Mouse (Mus musculus) stomach, embryonic 16.5 days (tissue): ENCODE measurements at regions not wholly inside any gene's neighbourhood (a gene's known extent, or its start where the extent isn't known, plus 50 kb on each side); places are given as distances from the start of the nearest gene placed in this dataset.
A peak's percentile ranks its signal among the peaks of the same experiment; 100 is the strongest.

Experiments used
- ATAC-seq: fragments of 200-750 bp; cut with Nextera tagmentation; 2 replicates; pipeline ENCODE4 v1.8.0; 2017; ENCODE audit warnings: moderate number of reproducible peaks, moderate TSS enrichment; ENCODE audit not compliant: insufficient read depth, low FRiP score
- H3K27ac ChIP-seq: fragments of 300-500 bp; sonication (generic); 2 replicates; pipeline ENCODE4 v1.5.1; 2014; ENCODE audit warnings: low read length
- H3K27me3 ChIP-seq: fragments of 300-500 bp; sonication (generic); 2 replicates; pipeline ENCODE4 v1.6.1; 2014; ENCODE audit warnings: low read length, control low read depth, mixed read lengths; ENCODE audit not compliant: control insufficient read depth, insufficient read depth
- H3K36me3 ChIP-seq: fragments of 300-500 bp; sonication (generic); 2 replicates; pipeline ENCODE4 v1.6.1; 2014; ENCODE audit warnings: low read length; ENCODE audit not compliant: control insufficient read depth, insufficient read depth
- H3K4me1 ChIP-seq: fragments of 300-500 bp; sonication (generic); 2 replicates; pipeline ENCODE4 v1.6.1; 2014; ENCODE audit warnings: low read length, control low read depth, mixed read lengths; ENCODE audit not compliant: control insufficient read depth, insufficient read depth
- H3K4me2 ChIP-seq: fragments of 300-500 bp; sonication (generic); 2 replicates; pipeline ENCODE4 v1.6.1; 2014; ENCODE audit warnings: low read depth, low read length, mixed read lengths
- H3K4me3 ChIP-seq: fragments of 300-500 bp; sonication (generic); replicated peaks from 2 replicates; pipeline ENCODE4 v1.5.1; 2014; ENCODE audit warnings: mild to moderate bottlenecking, low read length
- H3K9ac ChIP-seq: fragments of 300-500 bp; sonication (generic); 2 replicates; pipeline ENCODE4 v1.6.1; 2014; ENCODE audit warnings: low read length
- H3K9me3 ChIP-seq: fragments of 300-500 bp; sonication (generic); replicated peaks from 2 replicates; pipeline ENCODE4 v1.6.1; 2016; ENCODE audit warnings: low read length, control low read depth; ENCODE audit not compliant: control insufficient read depth
- WGBS: fragments of 180-500 bp; shearing (Covaris S2); extraction: QIAGEN DNeasy Blood & Tissue Kit; methylation state at CpG from one replicate; pipeline ENCODE4 v1.1.7; 2014; 5-methylcytosine and 5-hydroxymethylcytosine counted together

DNA sequence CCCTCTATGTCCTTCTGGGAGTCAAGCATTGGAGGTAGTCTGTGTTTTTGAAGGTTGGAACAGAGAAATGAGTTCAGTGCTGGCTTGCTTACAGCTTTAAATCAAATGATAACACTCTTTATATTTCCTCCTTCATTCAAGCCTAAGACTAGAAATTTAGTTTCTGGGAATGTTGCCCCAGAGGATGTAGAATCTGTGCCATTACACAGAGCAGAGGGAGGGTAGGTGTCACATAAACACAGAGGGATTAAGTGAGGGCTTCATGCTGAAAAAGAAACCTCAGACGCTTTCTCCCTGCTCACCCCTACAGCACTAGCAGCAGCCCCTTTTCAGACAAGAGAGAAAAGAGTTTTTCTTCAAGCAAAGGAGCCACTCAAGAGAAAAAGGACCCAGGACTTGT, 232.9 kb downstream of the 9330182O14Rik start:
- peak; percentile 40; the same call in 1 of the 2 replicates for ATAC-seq
- no peaks in the 10 kb centered on the region for H3K9me3 ChIP-seq
- H3K36me3 ChIP-seq, result no peaks in the 10 kb centered on the region
- H3K27ac ChIP-seq, result peak overlapping the region; percentile 64
- WGBS, result 39% methylated on average over 1 of the region's 1 CpGs
- peaks cover 12% of the 10 kb centered on the region for H3K4me1 ChIP-seq
- no peak overlapping the region for H3K9ac ChIP-seq
- no peak overlapping the region for H3K4me3 ChIP-seq
- H3K4me2 ChIP-seq, result no peak overlapping the region
- no peaks in the 10 kb centered on the region for H3K27me3 ChIP-seq

GRCm38 (mm10) chr15:40368746-40369145, 234.6 kb downstream of the 9330182O14Rik start:
- no peak overlapping the region for H3K27ac ChIP-seq
- H3K4me3 ChIP-seq, result no peak overlapping the region
- H3K9me3 ChIP-seq, result no peaks in the 10 kb centered on the region
- H3K4me1 ChIP-seq, result peaks cover 12% of the 10 kb centered on the region
- no peak overlapping the region for H3K4me2 ChIP-seq
- no peaks in the 10 kb centered on the region for H3K36me3 ChIP-seq
- H3K9ac ChIP-seq, result no peak overlapping the region
- WGBS, result 55% methylated on average over 3 of the region's 3 CpGs
- ATAC-seq, result no peak
- H3K27me3 ChIP-seq, result no peaks in the 10 kb centered on the region

- peaks cover 6% of the 10 kb centered on the region for H3K4me1 ChIP-seq
- WGBS, result 87% methylated on average over 4 of the region's 4 CpGs
- ATAC-seq, result no peak
Observed at GRCm38 (mm10) chr15:40371486-40371885, 237.3 kb downstream of the 9330182O14Rik start.

DNA sequence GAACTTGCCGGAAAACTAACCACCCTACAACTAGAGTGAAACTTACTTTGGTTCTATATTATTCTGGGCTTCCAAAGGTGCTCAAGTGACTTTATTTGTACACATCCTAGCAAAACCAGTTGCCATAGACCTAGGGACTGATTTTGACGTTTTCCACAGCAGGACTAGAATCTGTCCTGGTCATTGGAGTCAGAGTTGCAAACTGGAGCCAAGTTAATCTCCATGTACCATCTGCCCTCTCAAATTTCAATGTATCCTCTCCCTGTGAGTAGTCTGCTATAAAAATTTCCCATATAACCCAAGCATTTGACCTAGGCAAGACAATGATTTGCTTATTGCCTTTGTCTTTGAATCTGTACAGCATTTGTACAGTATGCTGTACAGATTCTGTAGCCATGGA, 252.4 kb downstream of the 9330182O14Rik start:
- Histone ChIP-seq H3K36me3 (no peaks in the 10 kb centered on the region), H3K9me3 (no peaks in the 10 kb centered on the region), H3K4me1 (no peaks in the 10 kb centered on the region), H3K4me2 (no peak overlapping the region), H3K27ac (no peak overlapping the region), H3K27me3 (no peaks in the 10 kb centered on the region), H3K4me3 (no peak overlapping the region), H3K9ac (no peak overlapping the region)
- ATAC-seq, result no peak
- 69% methylated on average over 2 of the region's 2 CpGs for WGBS

More at GRCm38 (mm10) chr15:40371486-40371885, 237.3 kb downstream of the 9330182O14Rik start:
- Histone ChIP-seq H3K9ac (no peak overlapping the region), H3K27me3 (no peaks in the 10 kb centered on the region), H3K4me3 (no peak overlapping the region), H3K27ac (no peak overlapping the region), H3K9me3 (no peaks in the 10 kb centered on the region), H3K36me3 (no peaks in the 10 kb centered on the region), H3K4me2 (no peak overlapping the region)

- no peak for ATAC-seq
- Histone ChIP-seq H3K4me2 (no peak overlapping the region), H3K27ac (no peak overlapping the region), H3K36me3 (no peaks in the 10 kb centered on the region), H3K9me3 (no peaks in the 10 kb centered on the region), H3K4me1 (no peaks in the 10 kb centered on the region), H3K9ac (no peak overlapping the region), H3K4me3 (no peak overlapping the region), H3K27me3 (no peaks in the 10 kb centered on the region)
- 48% methylated on average over 2 of the region's 2 CpGs for WGBS
Observed at GRCm38 (mm10) chr15:40387746-40388145, 253.6 kb downstream of the 9330182O14Rik start.

DNA sequence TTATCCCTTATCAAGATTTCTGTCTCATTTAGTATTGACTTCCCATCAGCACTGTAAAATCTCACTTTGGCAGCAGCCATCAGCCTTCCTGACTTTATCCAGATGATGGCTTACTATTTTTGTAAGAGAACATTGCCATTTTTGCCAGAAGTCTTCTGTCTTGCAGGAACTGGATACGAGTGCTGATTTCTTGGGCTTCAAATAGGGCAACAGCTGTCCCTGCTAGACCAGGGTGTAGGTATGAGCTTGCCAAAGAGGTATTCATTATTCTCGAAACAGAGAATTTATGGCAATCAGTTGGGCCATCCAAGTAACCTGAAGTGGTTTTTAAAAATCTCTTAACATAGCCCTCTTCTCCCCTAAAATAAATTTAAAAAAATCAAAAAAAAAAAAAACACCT, 254.6 kb downstream of the 9330182O14Rik start:
- Histone ChIP-seq H3K9me3 (no peaks in the 10 kb centered on the region), H3K27me3 (no peaks in the 10 kb centered on the region), H3K4me2 (no peak overlapping the region), H3K27ac (no peak overlapping the region), H3K36me3 (no peaks in the 10 kb centered on the region), H3K9ac (no peak overlapping the region), H3K4me3 (no peak overlapping the region), H3K4me1 (no peaks in the 10 kb centered on the region)
- 59% methylated on average over 2 of the region's 2 CpGs for WGBS
- no peak for ATAC-seq

DNA sequence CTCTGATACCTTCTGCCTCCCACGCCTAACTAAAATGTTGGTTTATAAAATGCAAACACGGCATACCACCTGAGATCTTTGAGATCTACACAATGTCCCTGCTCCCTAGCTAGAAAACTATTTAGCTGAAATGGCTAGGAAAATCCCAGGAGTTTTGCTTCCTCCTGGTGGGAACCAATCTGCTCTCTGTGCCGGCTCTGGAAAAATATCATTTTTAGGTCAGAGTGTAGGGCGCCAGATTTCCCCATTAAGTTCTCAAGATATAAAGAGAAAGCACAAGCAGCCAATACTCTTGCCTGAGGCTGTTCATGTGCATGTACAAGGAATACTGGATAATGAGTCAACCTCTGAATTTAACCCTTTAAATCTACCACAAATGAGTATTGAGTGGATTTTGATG, 301.0 kb downstream of the 9330182O14Rik start:
- Histone ChIP-seq H3K4me3 (no peak overlapping the region), H3K4me2 (no peak overlapping the region), H3K27me3 (no peaks in the 10 kb centered on the region), H3K27ac (no peak overlapping the region), H3K4me1 (no peaks in the 10 kb centered on the region), H3K9ac (no peak overlapping the region), H3K9me3 (no peaks in the 10 kb centered on the region), H3K36me3 (no peaks in the 10 kb centered on the region)
- WGBS, result 74% methylated on average over 4 of the region's 4 CpGs
- no peak for ATAC-seq

DNA sequence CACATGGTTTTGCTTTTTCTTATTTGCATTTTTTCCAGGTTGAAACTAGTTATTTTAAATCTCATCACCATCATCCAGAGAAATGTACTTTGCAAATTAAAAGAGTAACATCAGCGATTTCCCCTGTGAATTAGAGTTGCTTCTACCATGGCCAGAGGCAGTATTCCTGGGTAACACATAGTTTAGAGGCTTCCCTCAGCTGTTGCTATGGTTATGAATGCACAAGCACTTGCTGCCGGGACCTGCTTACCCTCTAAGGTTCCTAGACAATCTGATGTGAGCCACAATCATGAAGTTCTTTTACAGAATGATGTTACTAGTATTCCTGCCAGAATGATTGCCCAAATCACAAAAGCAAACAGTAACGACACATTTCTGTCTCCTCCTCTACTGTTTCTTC, 302.5 kb downstream of the 9330182O14Rik start:
- no peaks in the 10 kb centered on the region for H3K9me3 ChIP-seq
- no peak overlapping the region for H3K4me3 ChIP-seq
- no peak overlapping the region for H3K9ac ChIP-seq
- ATAC-seq, result no peak
- no peaks in the 10 kb centered on the region for H3K36me3 ChIP-seq
- no peak overlapping the region for H3K4me2 ChIP-seq
- no peaks in the 10 kb centered on the region for H3K4me1 ChIP-seq
- no peak overlapping the region for H3K27ac ChIP-seq
- WGBS, result 61% methylated on average over 3 of the region's 3 CpGs
- no peaks in the 10 kb centered on the region for H3K27me3 ChIP-seq

DNA sequence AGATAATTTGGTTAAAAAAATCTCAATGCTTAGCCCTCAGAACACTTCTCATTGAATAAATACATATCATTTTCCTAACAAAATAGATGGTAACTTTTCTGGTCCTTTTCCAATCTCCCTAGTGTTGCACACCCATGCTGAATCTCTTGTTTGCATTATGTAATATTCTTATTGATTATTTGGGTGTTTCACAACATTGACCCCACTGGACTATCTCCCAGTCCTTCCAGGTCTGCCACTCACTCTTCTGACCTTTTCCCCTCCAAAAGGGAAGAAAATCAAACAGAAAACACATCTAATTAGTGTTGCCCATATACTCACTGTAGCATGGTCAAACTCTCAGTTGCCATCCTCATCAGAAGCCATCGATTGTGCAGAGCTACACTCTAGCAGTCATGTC, 305.7 kb downstream of the 9330182O14Rik start:
- Histone ChIP-seq H3K9ac (no peak overlapping the region), H3K4me2 (no peak overlapping the region), H3K36me3 (no peaks in the 10 kb centered on the region), H3K9me3 (no peaks in the 10 kb centered on the region), H3K27ac (no peak overlapping the region), H3K4me1 (no peaks in the 10 kb centered on the region), H3K4me3 (no peak overlapping the region), H3K27me3 (no peaks in the 10 kb centered on the region)
- WGBS, result 88% methylated on average over 1 of the region's 1 CpGs
- no peak for ATAC-seq

DNA sequence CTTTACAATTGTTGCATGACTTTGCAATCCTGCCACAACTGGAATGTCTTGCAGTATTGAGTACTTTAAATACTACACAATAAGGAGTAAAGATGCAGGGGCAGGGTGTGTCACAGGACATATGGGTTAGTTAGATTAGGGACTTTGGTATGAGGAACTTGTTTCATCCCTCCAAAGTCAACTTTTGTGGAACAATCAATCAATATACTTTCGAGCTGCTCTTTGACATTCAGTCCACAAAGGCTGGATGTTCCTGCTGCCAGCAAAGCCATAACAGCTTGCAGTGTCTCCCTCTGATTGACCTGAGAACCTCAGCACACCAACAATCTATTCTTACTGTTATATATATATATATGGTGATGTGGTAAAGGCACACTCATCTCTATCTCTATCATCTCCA, 314.5 kb downstream of the 9330182O14Rik start:
- Histone ChIP-seq H3K36me3 (no peaks in the 10 kb centered on the region), H3K9me3 (no peaks in the 10 kb centered on the region), H3K27ac (no peak overlapping the region), H3K4me1 (no peaks in the 10 kb centered on the region), H3K27me3 (no peaks in the 10 kb centered on the region), H3K4me3 (no peak overlapping the region), H3K4me2 (no peak overlapping the region), H3K9ac (no peak overlapping the region)
- WGBS, result 58% methylated on average over 1 of the region's 1 CpGs
- no peak for ATAC-seq
